Mouse (Mus musculus) hindbrain, embryonic 12.5 days (tissue): ENCODE results near the gene Fgf15. TPM values are rescaled to one million over a fixed set of nuclear protein-coding genes. Genes with fewer than 3 reads are reported as not detected.

Experiments used
- ATAC-seq: fragments of 200-750 bp; cut with Nextera tagmentation; 2 replicates; pipeline ENCODE4 v1.8.0; 2017; ENCODE audit warnings: moderate TSS enrichment; ENCODE audit not compliant: low FRiP score
- H3K27ac ChIP-seq: fragments of 300-500 bp; sonication (generic); 2 replicates; pipeline ENCODE4 v1.5.1; 2016; ENCODE audit warnings: mild to moderate bottlenecking
- H3K27me3 ChIP-seq: fragments of 300-500 bp; sonication (generic); 2 replicates; pipeline ENCODE4 v1.6.1; 2016; ENCODE audit warnings: mild to moderate bottlenecking
- H3K36me3 ChIP-seq: fragments of 300-500 bp; sonication (generic); 2 replicates; pipeline ENCODE4 v1.6.1; 2016; ENCODE audit warnings: mild to moderate bottlenecking
- H3K4me1 ChIP-seq: fragments of 300-500 bp; sonication (generic); 2 replicates; pipeline ENCODE4 v1.6.1; 2016
- H3K4me2 ChIP-seq: fragments of 300-500 bp; sonication (generic); replicated peaks from 2 replicates; pipeline ENCODE4 v1.6.1; 2016; ENCODE audit warnings: mild to moderate bottlenecking
- H3K4me3 ChIP-seq: fragments of 300-500 bp; sonication (generic); 2 replicates; pipeline ENCODE4 v1.5.1; 2016; ENCODE audit warnings: mild to moderate bottlenecking
- H3K9ac ChIP-seq: fragments of 300-500 bp; sonication (generic); 2 replicates; pipeline ENCODE4 v1.6.1; 2016; ENCODE audit warnings: mild to moderate bottlenecking, moderate library complexity
- H3K9me3 ChIP-seq: fragments of 300-500 bp; sonication (generic); replicated peaks from 2 replicates; pipeline ENCODE4 v1.6.1; 2016; ENCODE audit warnings: mild to moderate bottlenecking
- WGBS: fragments of 180-500 bp; shearing (Covaris S2); methylation state at CpG from one replicate; pipeline ENCODE4 v1.1.7; 2016; 5-methylcytosine and 5-hydroxymethylcytosine counted together
- polyA plus RNA-seq: library from polyadenylated mRNA; unstranded; fragments of >200 nt; fragmentation: Nextera tagmentation; extraction: Ambion mirVana; gene quantifications from 2 replicates; pipeline ENCODE4 v1.2.1, GENCODE M21; 2016

Fgf15 gene
- polyA plus RNA-seq, 1 experiment from 2014 or later = 66.7 TPM

DNA sequence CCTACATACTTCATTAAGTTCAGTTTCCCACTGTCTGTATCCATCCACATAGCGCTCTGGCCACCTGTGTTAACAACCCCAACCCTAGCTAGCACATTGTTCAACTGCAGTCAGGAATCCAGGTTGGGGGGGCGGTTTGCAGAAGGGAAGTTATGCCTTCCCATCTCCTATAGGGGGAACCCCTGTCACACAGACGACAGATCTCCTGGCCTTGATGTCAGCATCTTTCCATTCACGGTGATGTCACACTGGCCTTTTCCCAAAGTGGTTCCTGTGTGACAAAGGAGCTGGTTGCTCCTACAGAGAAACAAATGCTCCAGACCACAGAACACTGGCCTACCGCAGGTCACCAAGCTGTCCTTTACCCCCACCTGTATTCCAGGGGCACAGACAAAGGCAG, 39.2 kb downstream of the Fgf15 start:
- Histone ChIP-seq H3K4me1 (peaks cover 40% of the 10 kb centered on the region), H3K27ac (no peak overlapping the region), H3K4me3 (no peak overlapping the region), H3K4me2 (no peak overlapping the region), H3K27me3 (peaks cover 19% of the 10 kb centered on the region), H3K36me3 (peaks cover 35% of the 10 kb centered on the region; the same call in 1 of the 2 replicates), H3K9me3 (no peaks in the 10 kb centered on the region), H3K9ac (0 out of 2 replicates have a peak overlapping the region, but pooled peaks have one; percentile 10)
- ATAC-seq = no peak
- WGBS = 59% methylated on average over 5 of the region's 5 CpGs

- Histone ChIP-seq H3K27me3 (peaks cover 24% of the 10 kb centered on the region), H3K4me1 (peaks cover 48% of the 10 kb centered on the region), H3K4me2 (peak overlapping the region; percentile 13), H3K36me3 (peaks cover 35% of the 10 kb centered on the region; the same call in 1 of the 2 replicates), H3K9me3 (no peaks in the 10 kb centered on the region), H3K27ac (no peak overlapping the region), H3K4me3 (no peak overlapping the region), H3K9ac (0 out of 2 replicates have a peak overlapping the region, but pooled peaks have one; percentile 10)
- no peak for ATAC-seq
- 93% methylated on average over 4 of the region's 4 CpGs for whole genome bisulfite sequencing
Observed at GRCm38 (mm10) chr7:144936311-144936880, 40.1 kb downstream of the Fgf15 start.

DNA sequence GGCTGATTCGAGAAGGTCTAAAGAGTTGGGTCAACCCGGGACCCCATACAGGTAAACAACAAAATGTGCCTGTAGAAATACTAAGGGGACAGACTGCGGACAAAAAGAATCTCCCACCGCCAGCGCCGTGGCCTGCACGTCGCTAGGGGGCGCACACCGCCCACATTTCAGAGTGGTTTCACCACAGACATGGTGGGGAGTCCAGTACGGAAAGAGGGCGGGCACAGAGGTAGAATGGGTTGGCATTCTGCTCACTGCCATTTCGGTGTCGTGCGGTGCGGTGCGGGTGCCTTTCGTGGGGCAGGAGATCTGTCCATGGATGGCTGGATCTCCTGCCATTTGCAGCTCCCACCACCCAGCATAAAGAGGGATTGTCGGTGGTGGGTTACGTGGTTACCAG, 41.2 kb downstream of the Fgf15 start:
- peaks cover 58% of the 10 kb centered on the region for H3K4me1 ChIP-seq
- peak overlapping the region; percentile 78 for H3K9ac ChIP-seq
- peaks cover 34% of the 10 kb centered on the region for H3K27me3 ChIP-seq
- peak overlapping the region; percentile 87 for H3K4me2 ChIP-seq
- no peak overlapping the region; the same call in 1 of the 2 replicates for H3K27ac ChIP-seq
- peaks cover 35% of the 10 kb centered on the region; the same call in 1 of the 2 replicates for H3K36me3 ChIP-seq
- peak overlapping the region; percentile 56 for H3K4me3 ChIP-seq
- no peaks in the 10 kb centered on the region for H3K9me3 ChIP-seq
- WGBS = 3% methylated on average over 20 of the region's 20 CpGs
- ATAC-seq = peak; percentile 30

DNA sequence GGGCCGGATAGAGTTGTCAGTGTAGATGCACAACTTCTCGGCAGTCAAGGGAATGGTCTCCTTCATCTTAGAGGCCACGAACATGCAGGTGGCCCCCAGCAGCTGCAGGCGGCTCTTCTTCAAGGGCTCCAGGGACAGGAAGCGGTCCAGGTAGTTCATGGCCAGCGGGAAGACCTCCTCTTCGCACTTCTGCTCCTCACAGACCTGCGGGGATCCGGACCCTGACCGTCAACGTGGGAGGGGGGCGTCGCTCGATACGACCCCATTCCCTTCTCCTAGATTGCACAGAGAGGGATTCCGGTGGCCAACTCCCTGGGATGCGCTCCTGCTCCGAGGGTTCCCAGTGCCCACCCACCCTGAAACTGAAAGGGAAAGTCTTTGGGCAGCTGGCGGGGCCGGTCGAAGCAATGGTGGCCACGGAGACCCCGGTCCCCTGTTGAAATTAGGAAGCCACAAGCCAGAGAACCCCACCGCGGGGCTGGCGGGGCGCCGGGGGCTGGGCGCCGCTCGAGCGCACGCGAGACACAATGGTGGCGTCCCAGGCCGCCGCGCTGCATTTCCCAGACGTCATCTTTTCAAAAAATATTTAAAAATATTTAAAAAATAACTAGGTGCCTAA, 41.7 kb downstream of the Fgf15 start:
- under 1% methylated on average over 39 of the region's 39 CpGs for WGBS
- no peaks in the 10 kb centered on the region for H3K9me3 ChIP-seq
- peak overlapping the region; percentile 52 for H3K27ac ChIP-seq
- H3K27me3 ChIP-seq = peaks cover 39% of the 10 kb centered on the region
- H3K4me1 ChIP-seq = peaks cover 63% of the 10 kb centered on the region
- ATAC-seq = peak; percentile 4; the same call in 1 of the 2 replicates
- H3K36me3 ChIP-seq = peaks cover 31% of the 10 kb centered on the region; the same call in 1 of the 2 replicates
- peak overlapping the region; percentile 87 for H3K4me2 ChIP-seq
- peak overlapping the region; percentile 56 for H3K4me3 ChIP-seq
- peak overlapping the region; percentile 78 for H3K9ac ChIP-seq

DNA sequence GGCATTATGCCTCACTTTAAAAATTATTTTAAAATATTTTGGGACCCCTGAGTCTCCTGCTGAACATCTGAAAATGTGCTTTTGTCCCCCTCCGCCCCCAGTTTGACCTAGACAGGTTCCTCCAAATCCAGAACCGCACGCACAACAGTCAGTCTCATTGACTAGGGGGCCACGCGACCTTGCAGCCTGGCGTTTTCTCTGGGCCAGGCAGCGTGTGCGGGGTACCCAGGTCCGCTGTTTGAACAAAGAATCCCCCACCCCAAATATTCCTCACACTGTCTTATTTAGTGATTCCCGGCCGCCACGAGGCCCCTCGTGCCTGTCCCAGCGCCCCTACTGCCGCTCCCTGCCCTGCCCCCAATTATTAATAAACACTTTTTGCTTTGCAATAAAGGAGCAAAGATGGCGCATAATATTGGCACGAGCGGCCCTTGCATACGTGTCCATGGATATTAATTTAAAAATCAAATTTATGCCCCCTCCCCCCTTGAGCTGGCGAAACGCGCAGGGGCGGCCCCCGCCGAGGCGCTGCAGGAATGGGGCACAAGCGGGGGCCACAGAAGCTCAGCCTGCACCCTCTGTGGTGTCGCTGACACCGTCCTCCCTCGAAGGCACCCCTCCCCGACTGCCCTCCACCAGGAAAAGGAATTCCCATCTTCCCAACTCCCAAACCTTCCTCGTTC, 42.5 kb downstream of the Fgf15 start:
- peak overlapping the region; percentile 56 for H3K4me3 ChIP-seq
- WGBS = under 1% methylated on average over 32 of the region's 32 CpGs
- peak overlapping the region; percentile 87 for H3K4me2 ChIP-seq
- H3K4me1 ChIP-seq = peaks cover 65% of the 10 kb centered on the region
- peak overlapping the region; percentile 67 for H3K27ac ChIP-seq
- peaks cover 23% of the 10 kb centered on the region; the same call in 1 of the 2 replicates for H3K36me3 ChIP-seq
- H3K9me3 ChIP-seq = no peaks in the 10 kb centered on the region
- peak overlapping the region; percentile 78 for H3K9ac ChIP-seq
- peaks cover 41% of the 10 kb centered on the region for H3K27me3 ChIP-seq
- ATAC-seq = no peak

DNA sequence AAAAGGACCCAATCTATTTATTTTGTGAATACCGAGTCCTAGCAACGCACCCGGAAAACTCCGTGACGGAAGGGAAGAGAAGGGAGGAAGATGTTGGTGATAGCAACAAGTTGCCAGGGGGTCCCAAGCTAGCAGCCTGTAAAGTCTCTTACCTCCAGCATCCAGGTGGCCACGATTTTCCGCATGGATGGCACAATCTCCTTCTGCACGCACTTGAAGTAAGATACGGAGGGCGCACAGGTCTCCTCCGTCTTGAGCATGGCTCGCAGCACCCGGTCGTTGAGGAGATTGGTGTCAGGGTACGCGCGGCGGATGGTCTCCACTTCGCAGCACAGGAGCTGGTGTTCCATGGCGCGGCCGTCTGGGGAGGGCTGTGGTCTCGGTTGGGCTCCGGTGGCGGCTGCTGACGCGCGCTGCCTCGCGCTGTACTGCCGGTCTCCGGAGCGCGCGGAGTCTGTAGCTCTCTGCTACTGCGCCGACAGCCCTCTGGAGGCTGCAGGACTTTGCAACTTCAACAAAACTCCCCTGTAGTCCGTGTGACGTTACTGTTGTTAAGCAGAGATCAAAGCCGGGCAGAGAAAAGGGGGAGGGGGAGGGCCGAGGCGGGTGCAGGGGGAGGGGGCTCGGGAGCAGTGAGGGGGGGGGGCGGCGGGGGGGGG, 43.1 kb downstream of the Fgf15 start, which contains the start of gene Ccnd1:
Ccnd1 (minus strand) TSS at position 582 of the 659 bp plus-strand sequence.
- peak; percentile 39 for ATAC-seq
- peak within 1 kb of the TSS; percentile 87 for H3K4me2 ChIP-seq

DNA sequence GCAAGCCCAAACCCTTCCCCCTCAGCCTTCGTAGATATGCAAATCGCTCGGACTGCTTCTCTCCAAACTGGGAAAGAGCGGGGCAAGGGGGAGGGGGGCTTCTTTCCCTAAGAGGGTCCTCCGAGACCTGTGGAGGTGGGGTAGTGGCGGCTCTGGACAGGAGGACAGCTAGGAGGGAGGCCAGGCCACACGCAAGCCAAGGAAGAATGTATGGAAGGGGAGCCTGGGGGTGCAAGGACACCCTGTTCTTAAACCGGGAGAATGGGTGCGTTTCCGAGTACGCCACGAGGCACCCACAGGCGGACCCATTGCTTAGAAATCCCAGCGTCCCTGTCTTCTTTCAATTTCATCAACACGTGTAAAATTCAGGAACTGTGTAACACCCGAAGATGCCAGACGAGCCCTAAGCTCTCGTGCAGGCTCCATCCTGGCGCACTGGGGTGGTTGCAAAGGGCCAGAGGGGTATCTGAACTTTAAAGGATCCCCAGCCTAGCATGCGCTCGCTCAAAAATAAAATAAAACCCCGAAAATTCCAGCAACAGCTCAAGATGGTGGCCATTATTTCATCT, 43.8 kb downstream of the Fgf15 start:
- Histone ChIP-seq H3K9me3 (no peaks in the 10 kb centered on the region), H3K27me3 (peaks cover 44% of the 10 kb centered on the region), H3K4me3 (peak overlapping the region; percentile 56), H3K4me1 (peaks cover 65% of the 10 kb centered on the region), H3K9ac (no peak overlapping the region), H3K36me3 (0 out of 2 replicates have a peak, but pooled peaks cover 16% of the 10 kb centered on the region), H3K4me2 (peak overlapping the region; percentile 87), H3K27ac (peak overlapping the region; percentile 67)
- ATAC-seq = peak; percentile 26; the same call in 1 of the 2 replicates
- WGBS = 0% methylated on average over 22 of the region's 22 CpGs

More for the DNA sequence above, 43.1 kb downstream of the Fgf15 start, which contains the start of gene Ccnd1:
- Histone ChIP-seq H3K27ac (peak within 1 kb of the TSS; percentile 67), H3K4me3 (peak within 1 kb of the TSS; percentile 56), H3K9ac (peak within 1 kb of the TSS; percentile 78), H3K36me3 (0 out of 2 replicates have a peak, but pooled peaks cover 17% of the 10 kb centered on the region), H3K9me3 (no peaks in the 10 kb centered on the region), H3K4me1 (peaks cover 65% of the 10 kb centered on the region), H3K27me3 (peaks cover 41% of the 10 kb centered on the region)
- under 1% methylated on average over 38 of the region's 45 CpGs for WGBS

DNA sequence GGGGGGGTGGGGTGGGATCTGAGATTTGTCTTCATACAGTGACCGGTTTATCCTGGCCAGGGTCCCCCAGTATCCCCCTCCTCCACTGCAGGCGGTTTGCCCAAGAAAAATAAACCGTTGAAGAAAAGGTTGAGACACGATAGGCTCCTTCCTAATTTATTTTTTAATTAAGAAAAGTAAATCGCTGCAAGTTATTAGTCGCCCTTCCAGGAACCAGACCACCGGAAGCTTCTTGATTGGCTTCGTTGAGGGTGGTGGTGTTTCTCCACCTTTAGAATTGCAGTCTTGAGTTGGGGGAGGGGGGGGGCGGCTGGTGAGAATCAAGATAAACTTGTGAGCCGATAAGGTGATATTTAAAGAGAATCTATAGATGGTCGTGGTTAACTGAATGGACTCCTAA, 44.3 kb downstream of the Fgf15 start:
- no peak for ATAC-seq
- peaks cover 62% of the 10 kb centered on the region for H3K4me1 ChIP-seq
- H3K9me3 ChIP-seq = no peaks in the 10 kb centered on the region
- 0 out of 2 replicates have a peak, but pooled peaks cover 11% of the 10 kb centered on the region for H3K36me3 ChIP-seq
- H3K27ac ChIP-seq = peak overlapping the region; percentile 67; the same call in 1 of the 2 replicates
- peaks cover 45% of the 10 kb centered on the region for H3K27me3 ChIP-seq
- peak overlapping the region; percentile 87 for H3K4me2 ChIP-seq
- peak overlapping the region; percentile 56 for H3K4me3 ChIP-seq
- H3K9ac ChIP-seq = no peak overlapping the region; the same call in 1 of the 2 replicates
- WGBS = 1% methylated on average over 11 of the region's 11 CpGs

DNA sequence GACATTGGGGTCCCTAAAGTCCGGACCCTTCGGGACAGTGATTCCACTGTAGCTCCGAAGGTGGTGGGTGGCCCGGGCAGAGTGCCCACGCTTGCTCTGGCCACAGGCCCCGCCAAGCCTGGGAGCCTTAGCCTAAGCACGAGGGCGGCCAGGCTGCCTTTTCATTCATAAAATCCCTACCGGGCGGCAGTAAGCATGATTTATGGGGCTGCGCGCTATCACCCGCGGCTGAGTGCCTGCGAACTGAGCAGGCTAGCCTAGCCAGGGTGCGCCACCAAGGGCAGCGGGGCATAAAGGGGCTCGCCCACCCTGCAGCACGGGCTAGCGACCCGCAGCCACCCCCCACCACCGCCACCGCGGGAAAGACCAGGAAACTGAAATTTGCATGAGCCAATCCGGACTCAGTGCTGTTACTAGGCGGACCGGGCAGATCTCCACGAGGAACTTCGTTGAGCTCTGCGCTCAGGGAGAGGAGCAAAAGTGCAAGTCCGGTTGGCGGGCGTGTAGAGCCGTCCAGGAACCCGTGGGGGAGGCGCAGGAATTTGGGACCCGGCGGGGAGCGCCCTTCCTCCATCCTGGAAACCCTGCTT, 45.0 kb downstream of the Fgf15 start:
- Histone ChIP-seq H3K27ac (peak overlapping the region; percentile 79), H3K27me3 (peaks cover 45% of the 10 kb centered on the region), H3K4me1 (peaks cover 55% of the 10 kb centered on the region), H3K9me3 (no peaks in the 10 kb centered on the region), H3K9ac (peak overlapping the region; percentile 55), H3K4me2 (peak overlapping the region; percentile 87), H3K36me3 (0 out of 2 replicates have a peak, but pooled peaks cover 5% of the 10 kb centered on the region), H3K4me3 (peak overlapping the region; percentile 38)
- under 1% methylated on average over 39 of the region's 39 CpGs for WGBS
- peak; percentile 52 for ATAC-seq

DNA sequence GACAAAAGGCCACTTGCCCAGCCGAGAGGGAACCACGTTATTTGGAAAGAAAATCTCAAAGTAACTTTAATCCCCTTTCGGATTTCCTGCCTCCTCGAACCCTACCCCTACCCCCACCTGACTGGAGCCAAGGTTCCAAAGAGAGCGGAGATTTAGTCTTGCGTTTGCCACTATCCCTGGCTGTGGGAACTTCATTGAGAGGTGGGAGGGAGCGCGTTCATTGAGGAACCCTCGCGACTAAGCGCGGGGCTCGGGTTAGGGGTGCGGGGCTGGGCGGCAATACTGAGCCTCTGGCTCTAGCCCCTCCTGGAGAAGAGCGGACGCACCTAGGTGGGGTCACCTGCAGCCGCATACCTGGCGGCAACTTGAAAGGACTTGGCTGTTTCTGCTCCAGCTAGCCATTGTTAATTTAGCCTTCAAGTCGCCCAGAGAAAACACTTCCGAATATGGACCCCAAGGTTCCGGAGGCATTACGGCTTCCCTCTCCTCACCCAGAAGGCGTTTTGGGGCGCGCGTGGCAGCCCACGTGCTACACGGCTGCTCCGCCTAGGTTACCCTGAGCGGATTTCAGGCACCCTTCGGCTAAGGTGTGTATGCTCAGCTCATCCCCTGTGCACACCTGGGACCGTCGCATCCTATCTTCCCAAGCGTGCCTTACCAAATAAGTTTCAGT, 45.9 kb downstream of the Fgf15 start:
- ATAC-seq = no peak
- Histone ChIP-seq H3K4me2 (peak overlapping the region; percentile 87), H3K36me3 (no peaks in the 10 kb centered on the region), H3K27me3 (peaks cover 45% of the 10 kb centered on the region), H3K4me1 (peaks cover 48% of the 10 kb centered on the region), H3K9ac (peak overlapping the region; percentile 49; the same call in 1 of the 2 replicates), H3K4me3 (peak overlapping the region; percentile 38), H3K9me3 (no peaks in the 10 kb centered on the region), H3K27ac (peak overlapping the region; percentile 58; the same call in 1 of the 2 replicates)
- WGBS = 1% methylated on average over 35 of the region's 35 CpGs
